Mouse (Mus musculus) stomach, embryonic 16.5 days (tissue): ENCODE data around the gene Srcin1. TPM values are rescaled to one million over a fixed set of nuclear protein-coding genes. Genes with fewer than 3 reads are reported as not detected.
A peak's percentile ranks its signal among the peaks of the same experiment; 100 is the strongest.

ENCODE experiments used
- ATAC-seq: fragments of 200-750 bp; cut with Nextera tagmentation; 2 replicates; pipeline ENCODE4 v1.8.0; 2017; ENCODE audit warnings: moderate number of reproducible peaks, moderate TSS enrichment; ENCODE audit not compliant: insufficient read depth, low FRiP score
- H3K27ac ChIP-seq: fragments of 300-500 bp; sonication (generic); 2 replicates; pipeline ENCODE4 v1.5.1; 2014; ENCODE audit warnings: low read length
- H3K27me3 ChIP-seq: fragments of 300-500 bp; sonication (generic); 2 replicates; pipeline ENCODE4 v1.6.1; 2014; ENCODE audit warnings: low read length, control low read depth, mixed read lengths; ENCODE audit not compliant: control insufficient read depth, insufficient read depth
- H3K36me3 ChIP-seq: fragments of 300-500 bp; sonication (generic); 2 replicates; pipeline ENCODE4 v1.6.1; 2014; ENCODE audit warnings: low read length; ENCODE audit not compliant: control insufficient read depth, insufficient read depth
- H3K4me1 ChIP-seq: fragments of 300-500 bp; sonication (generic); 2 replicates; pipeline ENCODE4 v1.6.1; 2014; ENCODE audit warnings: low read length, control low read depth, mixed read lengths; ENCODE audit not compliant: control insufficient read depth, insufficient read depth
- H3K4me2 ChIP-seq: fragments of 300-500 bp; sonication (generic); 2 replicates; pipeline ENCODE4 v1.6.1; 2014; ENCODE audit warnings: low read depth, low read length, mixed read lengths
- H3K4me3 ChIP-seq: fragments of 300-500 bp; sonication (generic); replicated peaks from 2 replicates; pipeline ENCODE4 v1.5.1; 2014; ENCODE audit warnings: mild to moderate bottlenecking, low read length
- H3K9ac ChIP-seq: fragments of 300-500 bp; sonication (generic); 2 replicates; pipeline ENCODE4 v1.6.1; 2014; ENCODE audit warnings: low read length
- H3K9me3 ChIP-seq: fragments of 300-500 bp; sonication (generic); replicated peaks from 2 replicates; pipeline ENCODE4 v1.6.1; 2016; ENCODE audit warnings: low read length, control low read depth; ENCODE audit not compliant: control insufficient read depth
- WGBS: fragments of 180-500 bp; shearing (Covaris S2); extraction: QIAGEN DNeasy Blood & Tissue Kit; methylation state at CpG from one replicate; pipeline ENCODE4 v1.1.7; 2014; 5-methylcytosine and 5-hydroxymethylcytosine counted together
- polyA plus RNA-seq: library from polyadenylated mRNA; unstranded; fragments of >200 nt; fragmentation: Nextera tagmentation; extraction: Ambion mirVana; gene quantifications from 2 replicates; pipeline ENCODE4 v1.2.1, GENCODE M21; 2015

Srcin1 gene
- polyA plus RNA-seq, 1 experiment from 2014 or later = 0.39 TPM

- ATAC-seq = no peak
- H3K4me3 ChIP-seq = no peak overlapping the region
- no peaks in the 10 kb centered on the region for H3K27me3 ChIP-seq
- WGBS = 8% methylated on average over 10 of the region's 10 CpGs
- no peak overlapping the region for H3K9ac ChIP-seq
- H3K9me3 ChIP-seq = no peaks in the 10 kb centered on the region
- no peaks in the 10 kb centered on the region for H3K36me3 ChIP-seq
- no peak overlapping the region for H3K27ac ChIP-seq
- no peak overlapping the region for H3K4me2 ChIP-seq
- H3K4me1 ChIP-seq = peaks cover 3% of the 10 kb centered on the region; the same call in 1 of the 2 replicates
Observed at GRCm38 (mm10) chr11:97589216-97589615, 13.2 kb upstream of the Srcin1 start.

GRCm38 (mm10) chr11:97585932-97586331 is 9.9 kb upstream of the Srcin1 start:
- H3K9ac ChIP-seq = no peak overlapping the region
- peak; percentile 88; the same call in 1 of the 2 replicates for ATAC-seq
- WGBS = 40% methylated on average over 10 of the region's 10 CpGs

GRCm38 (mm10) chr11:97584476-97584875 is 8.5 kb upstream of the Srcin1 start:
- Histone ChIP-seq H3K9ac (no peak overlapping the region), H3K36me3 (no peaks in the 10 kb centered on the region), H3K27ac (no peak overlapping the region), H3K4me3 (no peak overlapping the region), H3K4me1 (peaks cover 3% of the 10 kb centered on the region; the same call in 1 of the 2 replicates), H3K4me2 (no peak overlapping the region), H3K9me3 (no peaks in the 10 kb centered on the region), H3K27me3 (no peaks in the 10 kb centered on the region)
- no peak for ATAC-seq
- WGBS = 76% methylated on average over 7 of the region's 7 CpGs

More at GRCm38 (mm10) chr11:97585932-97586331, 9.9 kb upstream of the Srcin1 start:
- Histone ChIP-seq H3K27ac (peak overlapping the region; percentile 71; the same call in 1 of the 2 replicates), H3K9me3 (no peaks in the 10 kb centered on the region), H3K4me3 (no peak overlapping the region), H3K4me1 (peaks cover 3% of the 10 kb centered on the region; the same call in 1 of the 2 replicates), H3K4me2 (no peak overlapping the region), H3K27me3 (no peaks in the 10 kb centered on the region), H3K36me3 (no peaks in the 10 kb centered on the region)

GRCm38 (mm10) chr11:97579088-97579857 is 3.3 kb upstream of the Srcin1 start:
- H3K4me1 ChIP-seq = peaks cover 7% of the 10 kb centered on the region; the same call in 1 of the 2 replicates
- H3K4me2 ChIP-seq = no peak overlapping the region
- no peaks in the 10 kb centered on the region for H3K9me3 ChIP-seq
- peak overlapping the region; percentile 33 for H3K27ac ChIP-seq
- WGBS = 31% methylated on average over 10 of the region's 10 CpGs
- peaks cover 7% of the 10 kb centered on the region for H3K27me3 ChIP-seq
- no peak overlapping the region for H3K9ac ChIP-seq
- no peak for ATAC-seq
- no peak overlapping the region for H3K4me3 ChIP-seq
- H3K36me3 ChIP-seq = no peaks in the 10 kb centered on the region

- Histone ChIP-seq H3K27ac (no peak overlapping the region), H3K4me3 (no peak overlapping the region), H3K4me1 (peaks cover 7% of the 10 kb centered on the region; the same call in 1 of the 2 replicates), H3K9ac (no peak overlapping the region; the same call in 1 of the 2 replicates), H3K9me3 (no peaks in the 10 kb centered on the region), H3K36me3 (no peaks in the 10 kb centered on the region), H3K4me2 (no peak overlapping the region), H3K27me3 (peaks cover 17% of the 10 kb centered on the region)
- no peak for ATAC-seq
- 31% methylated on average over 2 of the region's 2 CpGs for WGBS
Observed at GRCm38 (mm10) chr11:97578286-97578685, 2.3 kb upstream of the Srcin1 start.

- Histone ChIP-seq H3K4me1 (peaks cover 10% of the 10 kb centered on the region; the same call in 1 of the 2 replicates), H3K9ac (peak overlapping the region; percentile 72), H3K27ac (peak overlapping the region; percentile 41; the same call in 1 of the 2 replicates), H3K4me2 (peak overlapping the region; percentile 98), H3K9me3 (no peaks in the 10 kb centered on the region), H3K27me3 (peaks cover 34% of the 10 kb centered on the region), H3K4me3 (peak overlapping the region; percentile 61), H3K36me3 (no peaks in the 10 kb centered on the region)
- WGBS = under 1% methylated on average over 18 of the region's 18 CpGs
- ATAC-seq = peak; percentile 66
Observed at GRCm38 (mm10) chr11:97575638-97576037, 348 bp downstream of the Srcin1 start.

- Histone ChIP-seq H3K4me3 (peak overlapping the region; percentile 61), H3K4me2 (peak overlapping the region; percentile 98), H3K9me3 (no peaks in the 10 kb centered on the region), H3K36me3 (no peaks in the 10 kb centered on the region), H3K27me3 (peaks cover 34% of the 10 kb centered on the region), H3K9ac (peak overlapping the region; percentile 72), H3K27ac (peak overlapping the region; percentile 41; the same call in 1 of the 2 replicates), H3K4me1 (peaks cover 16% of the 10 kb centered on the region)
- WGBS = 0% methylated on average over 55 of the region's 62 CpGs
- ATAC-seq = peak; percentile 16; the same call in 1 of the 2 replicates
Observed at GRCm38 (mm10) chr11:97575075-97575474, 911 bp downstream of the Srcin1 start.

- Histone ChIP-seq H3K36me3 (no peaks in the 10 kb centered on the region), H3K27me3 (peaks cover 34% of the 10 kb centered on the region), H3K4me3 (peak overlapping the region; percentile 61), H3K4me1 (peaks cover 17% of the 10 kb centered on the region), H3K27ac (no peak overlapping the region), H3K4me2 (peak overlapping the region; percentile 98), H3K9ac (peak overlapping the region; percentile 72), H3K9me3 (no peaks in the 10 kb centered on the region)
- WGBS = 0% methylated on average over 31 of the region's 43 CpGs
- ATAC-seq = no peak
Observed at GRCm38 (mm10) chr11:97574551-97575051, 1.4 kb downstream of the Srcin1 start.
